Mouse (Mus musculus): ENCODE measurements around the gene Hnrnpab.
"Not testable (repeated sequence)": the region's sequence is repeated elsewhere in the genome, so short reads cannot be mapped to it uniquely, and the experiment has no call there.

Hnrnpab gene

GRCm38 (mm10) chr11:51635127-51635524, 28.5 kb upstream of the Hnrnpab start:
- no peak for DNase-seq (ENCODE audit: low read depth, low spot score)

GRCm38 (mm10) chr11:51633721-51634120, 27.1 kb upstream of the Hnrnpab start:
- DNase-seq (ENCODE audit: low read depth, low spot score): no peak

GRCm38 (mm10) chr11:51633200-51633599, 26.6 kb upstream of the Hnrnpab start:
- DNase-seq (ENCODE audit: low read depth, low spot score): not testable (repeated sequence)

- no peak for DNase-seq (ENCODE audit: low read depth, low spot score)
Observed at GRCm38 (mm10) chr11:51632130-51632753, 25.6 kb upstream of the Hnrnpab start.

- no peak for DNase-seq (ENCODE audit: low read depth, low spot score)
Observed at GRCm38 (mm10) chr11:51629651-51630314, 23.1 kb upstream of the Hnrnpab start.

GRCm38 (mm10) chr11:51627907-51628306, 21.3 kb upstream of the Hnrnpab start:
- no peak for DNase-seq (ENCODE audit: low read depth, low spot score)

GRCm38 (mm10) chr11:51627425-51627824, 20.8 kb upstream of the Hnrnpab start:
- no peak for DNase-seq (ENCODE audit: low read depth, low spot score)

- no peak for DNase-seq (ENCODE audit: low read depth, low spot score)
Observed at GRCm38 (mm10) chr11:51625187-51625820, 18.7 kb upstream of the Hnrnpab start.

- DNase-seq (ENCODE audit: low read depth, low spot score): no peak
Observed at GRCm38 (mm10) chr11:51622971-51623491, 16.4 kb upstream of the Hnrnpab start.

- DNase-seq (ENCODE audit: low read depth, low spot score): no peak
Observed at GRCm38 (mm10) chr11:51621776-51622175, 15.1 kb upstream of the Hnrnpab start.

GRCm38 (mm10) chr11:51620084-51620483, 13.4 kb upstream of the Hnrnpab start:
- DNase-seq (ENCODE audit: low read depth, low spot score): no peak

- DNase-seq (ENCODE audit: low read depth, low spot score): peak; percentile 98
Observed at GRCm38 (mm10) chr11:51619409-51620060, 12.9 kb upstream of the Hnrnpab start, which contains the start of gene Nhp2. TSS of gene Nhp2 (plus strand) at chr11:51619735.

- no peak for DNase-seq (ENCODE audit: low read depth, low spot score)
Observed at GRCm38 (mm10) chr11:51618894-51619408, 12.3 kb upstream of the Hnrnpab start.

- peak; percentile 72 for DNase-seq (ENCODE audit: low read depth, low spot score)
Observed at GRCm38 (mm10) chr11:51617693-51618092, 11.0 kb upstream of the Hnrnpab start.

- DNase-seq (ENCODE audit: low read depth, low spot score): not testable (repeated sequence)
Observed at GRCm38 (mm10) chr11:51616113-51616512, 9.5 kb upstream of the Hnrnpab start.

GRCm38 (mm10) chr11:51615601-51616000, 9.0 kb upstream of the Hnrnpab start:
- DNase-seq (ENCODE audit: low read depth, low spot score): peak; percentile 67

- no peak for DNase-seq (ENCODE audit: low read depth, low spot score)
Observed at GRCm38 (mm10) chr11:51615129-51615528, 8.5 kb upstream of the Hnrnpab start.

- DNase-seq (ENCODE audit: low read depth, low spot score): no peak
Observed at GRCm38 (mm10) chr11:51614256-51614655, 7.6 kb upstream of the Hnrnpab start.

GRCm38 (mm10) chr11:51609940-51610339, 3.3 kb upstream of the Hnrnpab start:
- not testable (repeated sequence) for DNase-seq (ENCODE audit: low read depth, low spot score)

GRCm38 (mm10) chr11:51609266-51609909, 2.7 kb upstream of the Hnrnpab start:
- no peak for DNase-seq (ENCODE audit: low read depth, low spot score)

GRCm38 (mm10) chr11:51607096-51607738, 570 bp upstream of the Hnrnpab start:
- no peak for DNase-seq (ENCODE audit: low read depth, low spot score)

Measured in mesoderm, embryonic 11.5 days (tissue).